Mouse (Mus musculus) testis, adult 2 months (tissue): ENCODE measurements around the gene Dnm2.

Experiments
- CTCF ChIP-seq: fragments of 200-500 bp; IDR thresholded peaks from 2 replicates; pipeline ENCODE4 v1.5.1; 2012; ENCODE audit warnings: low read depth, mild to moderate bottlenecking, inconsistent platforms, low read length, moderate library complexity; ENCODE audit not compliant: control insufficient read depth, insufficient read depth, insufficient replicate concordance
- POLR2A ChIP-seq: fragments of 200-500 bp; IDR thresholded peaks from 2 replicates; pipeline ENCODE4 v1.6.1; 2012; ENCODE audit warnings: low read depth, mild to moderate bottlenecking, inconsistent platforms, low read length, moderate library complexity; ENCODE audit not compliant: control insufficient read depth

DNA sequence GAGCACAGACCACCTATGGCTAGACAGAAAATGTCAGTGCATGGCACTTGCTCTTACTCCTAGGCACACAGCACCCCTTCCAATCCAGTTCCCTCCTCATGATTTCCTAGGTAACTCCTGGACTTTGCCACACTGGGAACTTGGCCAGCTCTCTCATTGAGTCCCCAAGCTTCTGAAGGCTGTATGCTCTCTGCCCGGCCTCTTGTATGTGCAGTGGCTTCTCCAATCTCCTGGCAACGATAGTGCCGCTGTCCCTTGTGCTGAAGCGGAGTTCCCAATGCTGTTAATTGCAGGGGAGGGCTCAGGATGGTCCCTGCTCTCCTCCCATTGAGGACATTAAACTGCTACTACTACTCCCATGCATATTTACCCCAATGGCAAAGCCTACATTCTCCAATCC lies 16.8 kb upstream of the Dnm2 start:
- TF ChIP-seq CTCF (no peak), POLR2A (no peak)
